Mouse (Mus musculus) monocyte, adult 2 months (primary cell): ENCODE data around the gene Strada.
A peak's percentile ranks its signal among the peaks of the same experiment; 100 is the strongest.

Experiments used
- DNase-seq, 2 experiments: peaks; one replicate each; pipeline ENCODE4 v3.0.0; 2022; ENCODE audit warnings: low spot score in 2 of 2, low read depth in 1 of 2

Gene Strada

GRCm38 (mm10) chr11:106191716-106192115, 10.3 kb downstream of the Strada start:
- no peak for DNase-seq

GRCm38 (mm10) chr11:106187326-106187725, 14.6 kb downstream of the Strada start:
- no peak for DNase-seq

- DNase-seq: no peak
These were observed 21.5 kb downstream of the Strada start for GRCm38 (mm10) chr11:106180449-106180801.

GRCm38 (mm10) chr11:106179711-106180448, 22.1 kb downstream of the Strada start:
- DNase-seq: no peak

GRCm38 (mm10) chr11:106178036-106178782, 23.8 kb downstream of the Strada start:
- DNase-seq: no peak

GRCm38 (mm10) chr11:106176372-106176771, 25.6 kb downstream of the Strada start:
- DNase-seq: no peak

- DNase-seq: no peak
These were observed 26.9 kb downstream of the Strada start for GRCm38 (mm10) chr11:106175081-106175480.

GRCm38 (mm10) chr11:106174372-106174771, 27.6 kb downstream of the Strada start:
- no peak for DNase-seq

GRCm38 (mm10) chr11:106173228-106173627, 28.7 kb downstream of the Strada start:
- no peak for DNase-seq

- no peak for DNase-seq
These were observed 31.2 kb downstream of the Strada start for GRCm38 (mm10) chr11:106170807-106171206.

- DNase-seq: peak; percentile 52 to 53
These were observed 34.5 kb downstream of the Strada start for GRCm38 (mm10) chr11:106167435-106167834.

GRCm38 (mm10) chr11:106164601-106165180, 37.3 kb downstream of the Strada start:
- DNase-seq: no peak

GRCm38 (mm10) chr11:106163546-106163945, 38.4 kb downstream of the Strada start:
- no peak for DNase-seq

GRCm38 (mm10) chr11:106162237-106162636, 39.7 kb downstream of the Strada start:
- no peak for DNase-seq

GRCm38 (mm10) chr11:106160841-106161721, 40.9 kb downstream of the Strada start, which contains the start of the genes Gm10840 and Limd2:
Gm10840 (plus strand) TSS chr11:106160850.
Limd2 (minus strand) TSS chr11:106160860.
- DNase-seq: peak in 1 of 2 experiments; percentile 26

GRCm38 (mm10) chr11:106159921-106160840, 41.8 kb downstream of the Strada start:
- DNase-seq: peak in 1 of 2 experiments; percentile 34

- DNase-seq: peak in 1 of 2 experiments; percentile 63
These were observed 42.6 kb downstream of the Strada start for GRCm38 (mm10) chr11:106159216-106159920.

- DNase-seq: no peak
These were observed 43.1 kb downstream of the Strada start for GRCm38 (mm10) chr11:106158930-106159215.
